Mouse (Mus musculus): ENCODE measurements around the gene Mast4.

- no peak for TF ChIP-seq GATA1 (IDR thresholded peaks at IDR 0.05; ENCODE audit: low read length)
- TF ChIP-seq TAL1 (IDR thresholded peaks at IDR 0.05; ENCODE audit: low read length) = no peak
These were observed 119.8 kb downstream of the Mast4 start for GRCm38 (mm10) chr13:103214506-103214905.

Measured in erythroblast, embryonic 14.5 days (primary cell).